Mouse (Mus musculus) mouse embryonic stem cell (cell line): ENCODE measurements around the gene Pced1b.
"Not testable (repeated sequence)": the region's sequence is repeated elsewhere in the genome, so short reads cannot be mapped to it uniquely, and the experiment has no call there.

Source experiments
- in situ Hi-C, 2 experiments: fragments of 300-500 bp; cut with MboI; formaldehyde crosslinking; loops; 1 replicate in 1 of 2; 3 replicates in 1 of 2; pipeline ENCODE4 v1.14.3; 2019 to 2020; ENCODE audit warnings: low sequenced_read_pairs in 2 of 2, low pct_unique_long_range_greater_than_20kb in 1 of 2, mixed read lengths in 1 of 2; ENCODE audit not compliant: unreplicated experiment in 1 of 2

Pced1b gene

DNA sequence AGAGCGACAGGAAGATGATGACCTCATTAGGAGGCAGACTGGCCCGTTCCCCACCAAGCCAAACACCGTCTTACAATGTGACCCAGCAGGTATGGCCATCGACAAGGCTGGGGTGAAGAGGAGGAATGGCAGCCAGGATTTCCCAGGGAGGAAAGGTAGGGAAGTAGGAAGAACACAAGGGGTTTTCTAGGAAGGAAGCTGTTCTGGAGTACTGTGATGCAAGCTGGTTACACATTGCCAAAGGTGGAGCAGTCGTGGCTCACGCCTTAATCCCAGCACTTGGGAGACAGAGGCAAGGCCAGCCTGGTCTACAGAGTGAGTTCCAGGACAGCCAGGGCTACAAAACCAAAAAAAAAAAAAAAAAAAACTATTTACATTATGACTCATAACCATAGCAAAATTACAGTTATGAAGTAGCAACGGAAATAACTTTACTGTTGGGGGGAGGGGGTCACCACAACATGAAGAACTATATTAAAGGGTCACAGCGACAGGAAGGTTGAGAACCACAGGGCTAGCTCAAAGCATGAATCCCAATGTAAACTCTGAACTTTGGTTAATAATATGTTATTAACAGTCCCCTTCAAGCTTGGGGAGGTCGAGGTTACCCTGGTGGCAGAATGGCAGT is 108.9 kb downstream of the Pced1b start:
- in situ Hi-C loops: no loop called here

DNA sequence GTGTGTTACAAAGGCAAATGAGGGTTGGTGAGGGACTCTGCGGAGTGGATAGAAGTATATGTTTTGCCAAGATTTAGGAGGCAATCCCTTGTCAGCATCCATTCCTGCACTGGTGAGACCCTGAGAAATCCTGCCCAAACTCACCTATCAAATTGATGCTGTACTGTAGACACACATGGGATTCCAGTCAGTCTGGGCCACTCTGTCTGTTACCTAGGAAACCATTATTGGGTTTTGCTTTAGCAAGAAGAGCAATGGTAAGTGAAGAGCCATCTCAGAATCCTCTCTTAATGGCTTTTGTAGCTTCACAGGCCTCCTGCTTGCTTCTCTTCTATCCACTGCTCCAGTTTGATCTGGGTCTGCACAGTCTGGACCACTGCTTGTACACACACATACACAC is 110.1 kb downstream of the Pced1b start:
- in situ Hi-C loops: no loop called here

DNA sequence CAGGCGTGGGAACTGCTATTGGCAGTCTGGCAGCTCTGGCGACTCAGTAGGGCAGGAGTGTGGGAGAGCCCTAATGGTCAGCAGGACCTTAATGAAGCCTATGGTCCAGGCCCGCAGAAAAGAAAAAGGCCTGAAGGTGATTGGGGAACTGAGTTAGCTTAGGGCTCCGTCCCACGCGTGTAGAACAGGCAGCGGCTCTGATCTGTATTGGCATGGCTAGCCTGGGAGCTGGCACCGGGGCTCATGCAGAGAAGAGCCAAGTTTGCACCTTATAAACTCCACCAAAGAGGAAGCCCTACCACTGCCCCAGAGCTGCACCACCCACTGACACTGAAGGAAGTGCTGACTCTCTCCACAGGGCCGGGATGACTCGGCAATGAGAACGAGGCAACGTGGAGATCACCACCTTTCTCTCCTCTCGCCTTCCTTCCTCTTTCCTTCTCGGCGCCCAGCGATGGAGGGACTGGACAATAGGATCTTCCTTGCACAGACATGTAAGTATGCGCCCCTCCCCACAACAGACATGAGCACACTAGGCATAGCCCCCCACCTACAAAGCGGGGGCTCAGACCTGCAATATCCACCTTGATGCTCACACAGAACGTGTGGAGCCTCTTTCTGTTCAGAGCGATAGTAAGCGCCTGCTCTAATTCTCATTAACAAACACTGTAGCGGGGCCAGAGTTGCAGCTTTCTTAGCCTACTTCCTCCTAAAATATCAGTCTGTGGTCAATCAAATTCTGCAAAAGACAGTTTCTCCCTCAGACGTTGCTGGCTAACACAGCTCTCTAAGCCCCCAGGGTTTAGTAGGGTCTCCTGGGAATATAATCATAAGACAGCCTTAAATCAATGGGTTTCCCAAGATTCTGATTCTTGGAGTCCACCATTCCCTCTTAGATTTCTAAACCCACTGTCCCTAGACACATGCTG is 114.2 kb downstream of the Pced1b start:
- in situ Hi-C loops: no loop called here

- in situ Hi-C loops: no loop called here
These were observed 114.9 kb downstream of the Pced1b start for GRCm38 (mm10) chr15:97361771-97362171.

GRCm38 (mm10) chr15:97364271-97364670 is 117.4 kb downstream of the Pced1b start:
- in situ Hi-C loops: not testable (repeated sequence)

GRCm38 (mm10) chr15:97364968-97365367 is 118.1 kb downstream of the Pced1b start:
- in situ Hi-C loops: no loop called here

GRCm38 (mm10) chr15:97368035-97368608 is 121.2 kb downstream of the Pced1b start:
- in situ Hi-C loops: no loop called here

GRCm38 (mm10) chr15:97368631-97369030 is 121.7 kb downstream of the Pced1b start:
- in situ Hi-C loops: no loop called here

- in situ Hi-C loops: no loop called here
These were observed 122.2 kb downstream of the Pced1b start for GRCm38 (mm10) chr15:97369144-97369543.

GRCm38 (mm10) chr15:97370880-97371279 is 124.0 kb downstream of the Pced1b start:
- in situ Hi-C loops: no loop called here

DNA sequence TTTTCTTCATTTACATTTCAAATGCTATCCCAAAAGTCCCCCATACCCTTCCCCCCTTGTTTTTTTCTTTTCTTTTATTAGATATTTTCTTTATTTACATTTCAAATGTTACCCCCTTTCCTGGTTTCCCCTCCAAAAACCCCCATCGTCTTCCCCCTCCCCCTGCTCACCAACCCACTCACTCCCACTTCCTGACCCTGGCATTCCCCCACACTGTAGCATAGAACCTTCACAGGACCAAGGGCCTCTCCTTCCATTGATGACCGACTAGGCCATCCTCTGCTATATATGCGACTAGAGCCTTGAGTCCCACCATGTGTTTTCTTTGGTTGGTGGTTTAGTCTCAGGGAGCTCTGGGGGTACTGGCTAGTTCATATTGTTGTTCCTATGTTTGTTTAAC is 125.1 kb downstream of the Pced1b start:
- in situ Hi-C loops: not testable (repeated sequence)

- in situ Hi-C loops: no loop called here
These were observed 125.8 kb downstream of the Pced1b start for GRCm38 (mm10) chr15:97372611-97373131.

DNA sequence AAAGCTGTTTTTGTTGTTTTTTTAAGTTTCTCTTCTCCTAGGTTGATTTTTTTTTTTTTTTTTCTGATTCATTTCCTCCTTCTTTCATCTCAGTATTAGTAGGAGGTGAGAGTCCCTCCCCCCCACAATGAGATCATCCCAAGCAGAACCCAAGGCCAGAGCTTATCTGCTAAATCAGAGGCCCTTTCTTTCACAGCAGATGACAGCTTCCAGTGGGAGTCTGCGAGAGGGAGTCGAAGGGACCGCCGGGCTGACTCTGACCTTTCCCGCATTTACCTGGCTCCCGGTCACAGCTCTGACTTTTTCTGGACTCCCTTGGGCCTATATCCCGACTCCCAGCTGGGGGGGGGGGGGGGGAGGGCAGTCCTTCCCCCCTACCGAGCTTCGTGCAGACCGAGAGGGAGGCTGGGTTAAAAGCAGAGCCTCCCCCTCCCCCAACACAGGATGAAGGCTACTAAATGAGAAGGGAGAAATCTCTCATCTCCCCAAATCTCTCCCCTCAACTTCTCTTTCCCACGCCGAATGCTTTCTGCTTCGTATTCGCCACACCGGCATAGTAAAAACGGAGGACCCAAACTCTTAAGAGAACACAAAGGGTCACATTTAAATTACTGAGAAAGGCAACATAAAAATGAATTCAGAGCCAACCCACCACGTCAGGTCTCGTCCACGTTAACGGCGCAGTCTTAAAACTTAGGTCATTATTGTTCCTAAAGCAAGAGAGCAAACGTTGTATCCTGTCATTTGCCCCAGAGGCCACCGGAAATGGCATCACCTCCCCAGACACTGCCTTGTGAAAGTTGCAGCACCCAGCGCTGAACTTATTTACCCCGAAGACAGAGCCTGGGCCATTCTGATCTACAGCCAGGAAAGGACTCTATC is 126.5 kb downstream of the Pced1b start:
- in situ Hi-C loops: no loop called here

DNA sequence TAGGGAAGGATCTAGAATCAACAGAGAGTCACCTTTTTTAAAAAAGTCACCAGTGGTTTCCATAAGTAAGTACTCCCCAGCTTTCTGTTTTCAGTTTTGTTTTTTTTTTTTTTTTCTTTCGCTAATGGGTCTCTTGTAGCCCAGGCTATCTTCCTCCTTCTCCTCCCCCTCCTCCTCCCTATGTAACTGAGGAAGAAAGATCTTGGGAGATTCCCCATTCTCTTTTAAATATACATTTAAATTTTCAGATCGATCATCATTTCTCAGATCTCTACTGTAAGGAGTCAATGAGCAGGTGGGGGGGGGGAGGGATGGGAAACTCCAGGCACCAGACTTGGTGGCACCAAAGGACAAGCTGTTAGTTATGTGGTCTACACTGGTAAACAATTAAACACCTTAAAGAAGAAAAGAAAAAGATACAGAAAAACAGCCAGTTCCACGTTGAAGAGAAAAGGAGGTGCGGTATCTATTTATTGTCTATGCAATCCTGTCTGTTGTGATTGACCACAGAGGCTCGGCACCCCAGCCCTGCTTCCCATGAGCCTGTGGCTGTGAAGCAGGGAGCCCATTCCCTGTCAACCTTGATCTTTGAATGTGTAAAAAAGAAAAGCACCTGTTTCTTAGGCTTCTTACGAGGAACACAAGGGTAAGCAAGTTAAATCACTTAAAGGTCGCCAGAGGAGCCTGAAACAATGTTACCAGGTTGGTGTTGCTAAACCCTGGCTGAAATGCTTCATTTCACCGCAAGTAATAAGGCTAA is 127.4 kb downstream of the Pced1b start:
- in situ Hi-C loops: no loop called here

DNA sequence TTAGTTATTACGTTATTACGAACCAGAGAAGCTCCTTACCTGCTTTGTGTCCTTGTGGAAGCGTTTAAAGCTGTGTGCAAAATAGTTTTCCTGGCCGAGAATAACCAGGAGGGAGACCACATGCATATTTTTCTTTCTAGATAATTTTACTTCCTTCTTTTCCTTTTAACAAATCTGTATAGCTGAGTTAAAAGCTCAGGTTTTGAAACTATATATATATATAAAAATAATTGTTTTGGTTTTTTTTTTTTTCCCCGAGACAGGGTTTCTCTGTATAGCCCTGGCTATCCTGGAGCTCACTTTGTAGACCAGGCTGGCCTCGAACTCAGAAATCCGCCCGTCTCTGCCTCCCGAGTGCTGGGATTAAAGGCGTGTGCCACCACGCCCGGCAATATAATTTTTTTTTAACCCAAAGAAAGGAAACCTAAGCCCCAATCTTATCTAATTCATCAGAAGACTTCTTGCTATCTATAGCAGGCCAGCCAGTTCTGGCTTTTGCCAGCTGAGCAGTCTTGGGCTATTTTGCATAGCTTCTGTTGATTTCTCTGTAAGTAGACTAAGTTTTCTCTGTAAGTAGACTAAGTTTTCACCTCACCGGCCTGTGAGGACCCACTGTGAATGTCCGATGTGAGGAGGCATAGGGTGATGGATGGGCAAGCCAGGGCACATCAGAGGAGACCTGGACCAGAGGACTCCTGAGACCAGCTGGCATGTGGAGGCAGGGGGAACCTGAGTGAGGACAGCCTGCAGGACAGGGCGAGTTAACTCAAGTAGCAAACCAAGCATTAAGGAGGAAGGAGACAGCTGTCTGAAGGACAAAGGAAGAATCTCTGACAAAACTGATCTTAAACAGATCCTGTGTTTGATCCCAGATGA is 128.2 kb downstream of the Pced1b start:
- in situ Hi-C loops: no loop called here

GRCm38 (mm10) chr15:97376081-97376742 is 129.3 kb downstream of the Pced1b start:
- in situ Hi-C loops: no loop called here
